Mouse (Mus musculus): ENCODE results near the gene Adgrd1. TPM values are rescaled to one million over a fixed set of nuclear protein-coding genes. Genes with fewer than 3 reads are reported as not detected.

Adgrd1 gene
- polyA plus RNA-seq, 1 experiment from 2014 or later, result 5.7 TPM

Other genes starting within 250 kb of the Adgrd1 start
- gene Rimbp2, start 143.3 kb upstream of the Adgrd1 start, polyA plus RNA-seq (2014; fragmentation: Nextera tagmentation; extraction: Ambion mirVana), result 0.21 and 0.66 TPM in 2 replicates
- gene Stx2, start 88.2 kb upstream of the Adgrd1 start, polyA plus RNA-seq (2014; fragmentation: Nextera tagmentation; extraction: Ambion mirVana), result 34.5 and 38.8 TPM in 2 replicates
- 442 and 465 TPM in 2 replicates for gene Ran, start 76.7 kb upstream of the Adgrd1 start, polyA plus RNA-seq (2014; fragmentation: Nextera tagmentation; extraction: Ambion mirVana)

All from embryonic facial prominence, embryonic 14.5 days (tissue).